Mouse (Mus musculus) olfactory bulb, adult 2 months (tissue): ENCODE measurements around the gene Lhfpl3.

Experiments
- CTCF ChIP-seq: fragments of 200-500 bp; IDR thresholded peaks from 2 replicates; pipeline ENCODE4 v1.5.1; 2012; ENCODE audit warnings: low read depth, mild to moderate bottlenecking, low read length, moderate library complexity; ENCODE audit not compliant: insufficient read depth
- POLR2A ChIP-seq: fragments of 200-500 bp; IDR thresholded peaks from 2 replicates; pipeline ENCODE4 v1.6.1; 2012; ENCODE audit warnings: mild to moderate bottlenecking, low read depth, low read length, moderate library complexity; ENCODE audit not compliant: insufficient read depth

DNA sequence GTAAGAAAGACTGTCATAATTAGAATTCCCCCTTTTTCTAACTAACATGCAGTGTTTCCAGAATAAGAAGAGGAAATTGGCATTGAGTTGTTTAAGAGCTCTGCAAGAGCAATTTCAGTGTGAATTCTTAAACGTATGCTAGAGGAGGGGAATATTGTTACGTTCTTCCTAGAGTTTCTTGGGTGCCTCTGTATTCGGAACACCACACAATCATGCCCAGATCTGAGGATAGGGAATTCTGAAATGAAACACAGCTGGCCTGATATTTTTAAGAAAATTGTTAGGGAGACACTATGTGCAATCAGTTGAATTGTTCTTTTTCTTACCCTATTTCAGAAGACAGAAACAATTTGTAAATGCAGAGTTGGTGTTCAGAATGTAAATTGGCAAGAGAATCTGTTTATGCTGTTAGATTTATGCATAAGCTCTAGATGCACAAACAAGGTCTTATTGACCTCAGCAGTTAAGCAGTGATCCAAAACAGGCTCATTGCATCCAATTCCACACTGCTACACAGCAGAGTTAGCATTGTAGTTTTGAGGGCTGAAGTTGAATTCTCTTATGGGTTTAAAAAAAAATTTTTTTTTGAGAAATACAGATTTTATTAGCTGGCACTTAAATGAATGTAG, 84.1 kb downstream of the Lhfpl3 start:
- no peak for TF ChIP-seq CTCF
- no peak for TF ChIP-seq POLR2A
